Mouse (Mus musculus) liver, embryonic 11.5 days (tissue): Measurements from ENCODE around the gene Tesmin. TPM values are rescaled to one million over a fixed set of nuclear protein-coding genes. Genes with fewer than 3 reads are reported as not detected.
A peak's percentile ranks its signal among the peaks of the same experiment; 100 is the strongest.

Experiments used
- ATAC-seq: fragments of 200-750 bp; cut with Nextera tagmentation; replicated peaks from 2 replicates; pipeline ENCODE4 v1.8.0; 2017; ENCODE audit warnings: moderate number of reproducible peaks, mild to moderate bottlenecking, moderate TSS enrichment, moderate library complexity; ENCODE audit not compliant: low FRiP score
- DNase-seq: peaks from one replicate; pipeline ENCODE4 v3.0.0-alpha.2; 2017; ENCODE audit warnings: low spot score
- H3K27ac ChIP-seq: fragments of 300-500 bp; sonication (generic); 2 replicates; pipeline ENCODE4 v1.5.1; 2014; ENCODE audit warnings: mild to moderate bottlenecking, low read depth, low read length, control low read depth
- H3K27me3 ChIP-seq: fragments of 300-500 bp; sonication (generic); replicated peaks from 2 replicates; pipeline ENCODE4 v1.6.1; 2014; ENCODE audit warnings: low read length, mixed read lengths; ENCODE audit not compliant: control insufficient read depth, insufficient read depth
- H3K36me3 ChIP-seq: fragments of 300-500 bp; sonication (generic); 2 replicates; pipeline ENCODE4 v1.6.1; 2014; ENCODE audit warnings: mild to moderate bottlenecking, low read length, moderate library complexity, mixed read lengths; ENCODE audit not compliant: control insufficient read depth, insufficient read depth
- H3K4me1 ChIP-seq: fragments of 300-500 bp; sonication (generic); replicated peaks from 2 replicates; pipeline ENCODE4 v1.6.1; 2014; ENCODE audit warnings: low read length, mixed read lengths; ENCODE audit not compliant: control insufficient read depth, insufficient read depth
- H3K4me2 ChIP-seq: fragments of 300-500 bp; sonication (generic); 2 replicates; pipeline ENCODE4 v1.6.1; 2014; ENCODE audit warnings: mild to moderate bottlenecking, control low read depth, moderate library complexity
- H3K4me3 ChIP-seq: fragments of 300-500 bp; sonication (generic); 2 replicates; pipeline ENCODE4 v1.5.1; 2014; ENCODE audit warnings: low read depth, low read length, control low read depth
- H3K9ac ChIP-seq: fragments of 300-500 bp; sonication (generic); 2 replicates; pipeline ENCODE4 v1.6.1; 2014; ENCODE audit warnings: low read depth, low read length, control low read depth
- H3K9me3 ChIP-seq: fragments of 300-500 bp; sonication (generic); 2 replicates; pipeline ENCODE4 v1.6.1; 2016; ENCODE audit warnings: low read length, inconsistent platforms, mixed read lengths; ENCODE audit not compliant: control insufficient read depth
- WGBS: fragments of 180-500 bp; shearing (Covaris S2); extraction: QIAGEN DNeasy Blood & Tissue Kit; methylation state at CpG from one replicate; pipeline ENCODE4 v1.1.7; 2014; 5-methylcytosine and 5-hydroxymethylcytosine counted together
- polyA plus RNA-seq: library from polyadenylated mRNA; unstranded; fragments of >200 nt; fragmentation: Nextera tagmentation; extraction: Ambion mirVana; gene quantifications from 2 replicates; pipeline ENCODE4 v1.2.1, GENCODE M21; 2014

Tesmin gene
- polyA plus RNA-seq, 1 experiment from 2014 or later: 0.41 TPM

GRCm38 (mm10) chr19:3401943-3402342 is 13.3 kb downstream of the Tesmin start:
- Histone ChIP-seq H3K9ac (no peak overlapping the region), H3K36me3 (no peaks in the 10 kb centered on the region), H3K27ac (no peak overlapping the region), H3K27me3 (no peaks in the 10 kb centered on the region; the same call in 1 of the 2 replicates), H3K9me3 (no peaks in the 10 kb centered on the region), H3K4me3 (no peak overlapping the region), H3K4me1 (no peaks in the 10 kb centered on the region), H3K4me2 (no peak overlapping the region)
- no peak for DNase-seq
- 59% methylated on average over 7 of the region's 7 CpGs for WGBS
- no peak for ATAC-seq

DNA sequence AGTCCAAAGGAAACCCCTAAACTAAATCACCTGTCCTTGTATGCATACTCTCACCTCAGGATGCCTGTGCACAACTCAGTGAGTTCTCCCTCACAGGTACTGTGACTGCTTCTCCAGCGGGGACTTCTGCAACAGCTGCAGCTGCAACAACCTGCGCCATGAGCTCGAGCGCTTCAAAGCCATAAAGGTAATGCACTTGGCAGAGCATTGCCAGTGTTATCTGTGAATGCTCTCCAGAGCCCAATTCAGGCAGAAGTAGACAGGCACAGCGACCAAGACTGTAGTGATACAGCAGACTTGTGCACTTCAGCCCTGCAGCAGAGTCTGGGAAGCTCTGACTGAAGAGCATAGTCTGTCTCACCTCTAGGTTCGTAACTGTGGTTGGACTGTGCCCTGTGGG is 13.7 kb downstream of the Tesmin start:
- no peaks in the 10 kb centered on the region for H3K9me3 ChIP-seq
- 76% methylated on average over 6 of the region's 6 CpGs for WGBS
- no peaks in the 10 kb centered on the region; the same call in none of the 2 replicates for H3K27me3 ChIP-seq
- H3K9ac ChIP-seq: no peak overlapping the region
- H3K4me1 ChIP-seq: no peaks in the 10 kb centered on the region
- no peak overlapping the region for H3K27ac ChIP-seq
- no peak for DNase-seq
- no peak for ATAC-seq
- H3K4me3 ChIP-seq: no peak overlapping the region
- H3K4me2 ChIP-seq: no peak overlapping the region
- H3K36me3 ChIP-seq: no peaks in the 10 kb centered on the region

- H3K4me3 ChIP-seq: no peak overlapping the region
- DNase-seq (no peak), ATAC-seq (no peak)
- no peak overlapping the region for H3K4me2 ChIP-seq
- no peaks in the 10 kb centered on the region for H3K36me3 ChIP-seq
- H3K9me3 ChIP-seq: no peaks in the 10 kb centered on the region
- H3K27ac ChIP-seq: no peak overlapping the region
- H3K4me1 ChIP-seq: no peaks in the 10 kb centered on the region
- no peak overlapping the region for H3K9ac ChIP-seq
- 70% methylated on average over 7 of the region's 7 CpGs for WGBS
- no peaks in the 10 kb centered on the region; the same call in none of the 2 replicates for H3K27me3 ChIP-seq
Measured at GRCm38 (mm10) chr19:3404030-3404429, 15.4 kb downstream of the Tesmin start.

- Histone ChIP-seq H3K4me2 (no peak overlapping the region), H3K36me3 (no peaks in the 10 kb centered on the region), H3K4me3 (no peak overlapping the region), H3K9me3 (no peaks in the 10 kb centered on the region), H3K27ac (no peak overlapping the region), H3K4me1 (no peaks in the 10 kb centered on the region), H3K9ac (no peak overlapping the region), H3K27me3 (no peaks in the 10 kb centered on the region; the same call in none of the 2 replicates)
- WGBS: 68% methylated on average over 1 of the region's 1 CpGs
- ATAC-seq: no peak
- DNase-seq: no peak
Measured at GRCm38 (mm10) chr19:3405531-3406281, 17.0 kb downstream of the Tesmin start.

DNA sequence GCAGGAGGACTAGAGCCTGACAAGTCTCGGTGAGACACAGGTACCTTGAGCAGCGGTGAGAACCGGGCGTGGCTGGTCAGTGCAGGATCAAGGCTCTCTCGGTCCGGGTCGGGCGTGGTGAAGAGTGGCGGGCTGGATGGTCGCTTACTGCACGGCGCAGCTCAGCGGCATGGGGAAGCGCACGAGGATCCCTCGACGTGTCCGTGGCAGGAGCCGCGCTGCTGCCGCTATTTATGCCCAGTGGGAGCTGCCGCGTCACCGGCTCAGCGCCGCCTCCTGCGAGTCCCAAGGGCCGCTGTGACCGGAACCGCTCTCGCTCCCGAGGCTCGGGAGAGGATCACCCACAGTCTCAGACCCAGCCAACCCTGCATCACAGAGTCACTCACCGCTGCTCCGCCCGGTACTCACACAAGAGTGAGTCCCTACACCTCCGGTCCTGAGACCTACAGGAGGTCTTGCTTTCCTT is 25.6 kb downstream of the Tesmin start, which contains the start of gene Gal:
Gene Gal (minus strand): TSS at position 277 of the 466 bp plus-strand sequence.
- H3K27ac ChIP-seq: no peak within 1 kb of the TSS
- H3K9me3 ChIP-seq: no peaks in the 10 kb centered on the region
- no peaks in the 10 kb centered on the region for H3K36me3 ChIP-seq
- peaks cover 40% of the 10 kb centered on the region for H3K27me3 ChIP-seq
- ATAC-seq (no peak), DNase-seq (no peak)
- H3K4me2 ChIP-seq: peak within 1 kb of the TSS; percentile 43
- 5% methylated on average over 37 of the region's 37 CpGs for WGBS
- no peak within 1 kb of the TSS for H3K9ac ChIP-seq
- H3K4me3 ChIP-seq: peak within 1 kb of the TSS; percentile 10
- H3K4me1 ChIP-seq: no peaks in the 10 kb centered on the region

DNA sequence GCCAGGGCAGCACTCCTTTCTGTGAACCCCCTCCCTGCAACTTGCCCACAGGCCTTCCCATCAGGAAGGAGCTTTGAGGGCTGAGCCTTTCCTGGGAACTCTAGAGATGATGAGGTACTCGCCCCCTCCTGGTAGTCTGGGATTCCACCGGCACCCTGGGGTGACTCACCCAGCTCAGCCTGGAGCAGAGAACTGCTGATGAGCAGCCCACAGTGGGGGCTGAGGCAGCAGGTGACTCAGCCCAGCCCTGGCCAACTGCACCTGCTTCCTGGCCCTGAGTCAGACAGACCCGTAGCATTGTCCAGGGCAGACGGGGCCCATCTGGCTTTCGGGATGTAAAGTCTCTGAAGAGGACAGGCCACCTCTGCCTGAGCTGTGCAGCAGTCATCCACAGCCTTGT is 30.6 kb downstream of the Tesmin start:
- H3K9ac ChIP-seq: no peak overlapping the region
- no peaks in the 10 kb centered on the region for H3K9me3 ChIP-seq
- ATAC-seq (no peak), DNase-seq (no peak)
- no peaks in the 10 kb centered on the region for H3K4me1 ChIP-seq
- 52% methylated on average over 5 of the region's 5 CpGs for WGBS
- H3K36me3 ChIP-seq: no peaks in the 10 kb centered on the region
- H3K27me3 ChIP-seq: peaks cover 17% of the 10 kb centered on the region
- no peak overlapping the region for H3K27ac ChIP-seq
- no peak overlapping the region for H3K4me3 ChIP-seq
- no peak overlapping the region for H3K4me2 ChIP-seq

DNA sequence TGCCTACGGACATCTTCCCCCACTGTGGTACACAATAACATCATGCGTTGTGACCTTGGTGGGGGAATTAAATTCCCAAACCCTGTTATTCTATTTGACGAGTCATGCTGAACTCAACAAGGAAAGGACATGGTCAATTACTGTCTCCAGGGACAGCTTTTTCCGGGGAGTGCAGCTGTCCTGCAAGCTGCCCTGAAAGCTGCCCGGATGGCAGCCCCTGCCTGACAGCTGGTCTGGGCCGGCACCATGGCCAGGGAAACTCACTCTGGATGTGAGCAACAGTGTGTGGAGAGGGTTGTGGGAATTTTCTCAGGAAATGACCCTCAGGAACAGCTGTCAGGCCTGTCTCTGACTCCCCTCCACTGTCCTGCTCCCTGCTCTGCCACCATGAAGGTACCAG is 33.8 kb downstream of the Tesmin start:
- WGBS: 85% methylated on average over 6 of the region's 6 CpGs
- H3K9me3 ChIP-seq: no peaks in the 10 kb centered on the region
- no peaks in the 10 kb centered on the region for H3K27me3 ChIP-seq
- no peak overlapping the region for H3K9ac ChIP-seq
- H3K4me3 ChIP-seq: no peak overlapping the region
- no peak overlapping the region for H3K4me2 ChIP-seq
- DNase-seq: no peak
- no peak overlapping the region for H3K27ac ChIP-seq
- no peaks in the 10 kb centered on the region for H3K4me1 ChIP-seq
- no peak for ATAC-seq
- H3K36me3 ChIP-seq: no peaks in the 10 kb centered on the region

GRCm38 (mm10) chr19:3422981-3423380 is 34.3 kb downstream of the Tesmin start:
- Histone ChIP-seq H3K9me3 (no peaks in the 10 kb centered on the region), H3K9ac (no peak overlapping the region), H3K27me3 (no peaks in the 10 kb centered on the region), H3K36me3 (no peaks in the 10 kb centered on the region), H3K27ac (no peak overlapping the region), H3K4me2 (no peak overlapping the region), H3K4me3 (no peak overlapping the region), H3K4me1 (no peaks in the 10 kb centered on the region)
- DNase-seq (no peak), ATAC-seq (no peak)
- 50% methylated on average over 4 of the region's 4 CpGs for WGBS

DNA sequence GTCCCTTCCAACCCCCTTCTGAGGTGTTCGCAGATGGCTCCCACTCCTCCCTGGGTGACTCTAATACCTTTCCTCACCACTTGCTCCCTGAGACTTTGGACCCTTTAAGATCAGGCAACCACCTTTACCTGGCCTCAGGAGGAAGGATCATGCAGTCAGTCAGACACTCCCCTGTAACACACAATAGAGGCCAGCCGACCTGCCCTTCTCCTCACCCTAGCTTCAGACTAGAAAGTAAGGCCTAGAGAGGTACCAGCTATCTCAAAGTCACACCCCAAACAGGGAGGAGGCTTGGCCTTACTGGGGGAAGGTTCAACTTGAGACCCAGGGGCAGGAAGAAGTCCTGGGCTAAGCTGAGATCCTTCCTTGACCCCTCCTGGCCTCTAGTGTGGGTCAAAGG is 35.6 kb downstream of the Tesmin start:
- DNase-seq (no peak), ATAC-seq (no peak)
- no peaks in the 10 kb centered on the region for H3K9me3 ChIP-seq
- H3K27ac ChIP-seq: no peak overlapping the region
- no peak overlapping the region for H3K4me2 ChIP-seq
- WGBS: 77% methylated on average over 2 of the region's 2 CpGs
- no peak overlapping the region for H3K4me3 ChIP-seq
- no peaks in the 10 kb centered on the region for H3K36me3 ChIP-seq
- H3K27me3 ChIP-seq: no peaks in the 10 kb centered on the region
- no peaks in the 10 kb centered on the region for H3K4me1 ChIP-seq
- no peak overlapping the region for H3K9ac ChIP-seq
